ENCODE assay signal across 13 mouse cellular contexts in the genomic region with DNA sequence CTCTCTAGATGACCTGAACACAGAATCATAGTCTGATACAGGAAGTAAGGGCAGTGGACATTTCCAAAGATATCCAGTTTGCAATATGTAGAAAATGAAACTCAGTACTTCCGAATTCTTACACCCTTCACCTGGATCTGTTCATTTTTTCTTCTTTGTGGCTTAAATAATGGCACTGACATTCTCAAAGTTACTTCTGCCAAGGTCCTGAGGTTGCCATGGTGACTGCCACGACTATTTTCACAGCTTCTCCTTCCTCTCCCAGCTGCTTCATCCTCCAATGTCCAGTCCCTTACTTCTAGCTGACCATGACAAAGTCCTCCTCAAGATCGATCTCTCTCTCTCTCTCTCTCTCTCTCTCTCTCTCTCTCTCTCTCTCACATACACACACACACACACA.
"Had no signal": no experiment of that assay in that cellular context is flagged by ENCODE, and none has a peak within 500 bp of the region (broad histone marks: within the 10 kb centered on the region; RNA-seq: fewer than 3 reads in every experiment).

No protein-coding gene starts in this region.

- DNase-seq: lung, adult 18-20 months; lung, embryonic 14.5 days; lung, postnatal 4 days; right cerebral cortex, postnatal 14 days; thymus, adult 2 months; thymus, postnatal 25 days; thymus, postnatal 4 days had no signal

- ATAC-seq: midbrain, embryonic 13.5 days; midbrain, embryonic 15.5 days had no signal

- H3K4me2 ChIP-seq: lung, embryonic 14.5 days; midbrain, embryonic 13.5 days; midbrain, embryonic 15.5 days; neural tube, embryonic 12.5 days; stomach, embryonic 15.5 days had no signal

- H3K9ac ChIP-seq: liver, embryonic 14.5 days; lung, embryonic 14.5 days; midbrain, embryonic 13.5 days; midbrain, embryonic 15.5 days; neural tube, embryonic 12.5 days; stomach, embryonic 15.5 days had no signal

- H3K9me3 ChIP-seq: megakaryocyte, embryonic 14.5 days; midbrain, embryonic 13.5 days; midbrain, embryonic 15.5 days; neural tube, embryonic 12.5 days; stomach, embryonic 15.5 days had no signal

- H3K36me3 ChIP-seq: midbrain, embryonic 13.5 days; midbrain, embryonic 15.5 days; neural tube, embryonic 12.5 days; stomach, embryonic 15.5 days had no signal

- H3K27ac ChIP-seq: liver, embryonic 14.5 days; midbrain, embryonic 13.5 days; midbrain, embryonic 15.5 days; neural tube, embryonic 12.5 days had no signal

- H3K4me3 ChIP-seq: megakaryocyte, embryonic 14.5 days; midbrain, embryonic 13.5 days; midbrain, embryonic 15.5 days; neural tube, embryonic 12.5 days; stomach, embryonic 15.5 days had no signal

- H3K27me3 ChIP-seq: megakaryocyte, embryonic 14.5 days; midbrain, embryonic 13.5 days; midbrain, embryonic 15.5 days; neural tube, embryonic 12.5 days; stomach, embryonic 15.5 days had no signal
